Mouse (Mus musculus) liver, embryonic 16.5 days (tissue): ENCODE measurements around the gene Mrpl53. TPM values are rescaled to one million over a fixed set of nuclear protein-coding genes. Genes with fewer than 3 reads are reported as not detected.

ENCODE experiments used
- ATAC-seq: fragments of 200-750 bp; cut with Nextera tagmentation; 2 replicates; pipeline ENCODE4 v1.8.0; 2017; ENCODE audit warnings: low read depth, mild to moderate bottlenecking, moderate number of reproducible peaks, moderate library complexity
- H3K27ac ChIP-seq: fragments of 300-500 bp; sonication (generic); 2 replicates; pipeline ENCODE4 v1.5.1; 2014; ENCODE audit warnings: mild to moderate bottlenecking, low read length
- H3K27me3 ChIP-seq: fragments of 300-500 bp; sonication (generic); 2 replicates; pipeline ENCODE4 v1.6.1; 2014; ENCODE audit warnings: low read depth, low read length, mixed read lengths; ENCODE audit not compliant: control insufficient read depth, insufficient read depth
- H3K36me3 ChIP-seq: fragments of 300-500 bp; sonication (generic); 2 replicates; pipeline ENCODE4 v1.6.1; 2014; ENCODE audit warnings: mild to moderate bottlenecking; ENCODE audit not compliant: control insufficient read depth, insufficient read depth
- H3K4me1 ChIP-seq: fragments of 300-500 bp; sonication (generic); 2 replicates; pipeline ENCODE4 v1.6.1; 2014; ENCODE audit warnings: low read depth, low read length, mixed read lengths; ENCODE audit not compliant: control insufficient read depth
- H3K4me2 ChIP-seq: fragments of 300-500 bp; sonication (generic); 2 replicates; pipeline ENCODE4 v1.6.1; 2014; ENCODE audit warnings: low read depth, low read length, mixed read lengths
- H3K4me3 ChIP-seq: fragments of 300-500 bp; sonication (generic); 2 replicates; pipeline ENCODE4 v1.5.1; 2014; ENCODE audit warnings: low read depth, mild to moderate bottlenecking, low read length
- H3K9ac ChIP-seq: fragments of 300-500 bp; sonication (generic); 2 replicates; pipeline ENCODE4 v1.6.1; 2014; ENCODE audit warnings: low read depth, low read length
- H3K9me3 ChIP-seq: fragments of 300-500 bp; sonication (generic); replicated peaks from 2 replicates; pipeline ENCODE4 v1.6.1; 2016; ENCODE audit warnings: low read length; ENCODE audit not compliant: control insufficient read depth
- WGBS: fragments of 180-500 bp; shearing (Covaris S2); extraction: QIAGEN DNeasy Blood & Tissue Kit; methylation state at CpG from one replicate; pipeline ENCODE4 v1.1.7; 2014; ENCODE audit not compliant: insufficient replicate concordance; 5-methylcytosine and 5-hydroxymethylcytosine counted together
- polyA plus RNA-seq: library from polyadenylated mRNA; unstranded; fragments of >200 nt; fragmentation: Nextera tagmentation; extraction: Ambion mirVana; gene quantifications from 2 replicates; pipeline ENCODE4 v1.2.1, GENCODE M21; 2015

Gene Mrpl53
- polyA plus RNA-seq, 1 experiment from 2014 or later: 66.1 TPM

DNA sequence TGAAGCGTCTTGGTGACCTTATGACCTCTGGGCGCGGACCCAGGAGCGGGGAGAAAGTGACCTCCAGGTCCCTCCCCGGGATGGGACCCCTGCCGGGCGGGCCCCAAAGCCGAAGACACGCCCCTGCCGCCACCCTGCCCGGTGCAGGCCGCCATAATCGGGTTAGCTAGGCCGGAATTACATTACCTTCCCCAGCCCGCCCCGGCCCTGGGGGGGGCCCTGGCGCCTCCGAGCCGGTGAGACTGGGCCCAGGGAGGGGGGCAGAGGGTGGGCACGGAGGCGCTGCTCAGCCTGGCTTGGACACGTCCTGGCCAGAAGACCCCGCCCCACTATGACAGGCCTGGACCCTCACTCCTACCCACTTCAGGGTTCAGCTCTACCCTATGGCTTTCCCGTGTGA, 37.6 kb upstream of the Mrpl53 start:
- H3K4me2 ChIP-seq: no peak overlapping the region
- peaks cover 19% of the 10 kb centered on the region for H3K4me1 ChIP-seq
- no peak overlapping the region for H3K27ac ChIP-seq
- H3K4me3 ChIP-seq: no peak overlapping the region
- no peaks in the 10 kb centered on the region for H3K36me3 ChIP-seq
- 2% methylated on average over 24 of the region's 24 CpGs for WGBS
- peaks cover 98% of the 10 kb centered on the region for H3K27me3 ChIP-seq
- no peak overlapping the region for H3K9ac ChIP-seq
- no peak for ATAC-seq
- no peaks in the 10 kb centered on the region for H3K9me3 ChIP-seq

- Histone ChIP-seq H3K4me2 (no peak overlapping the region), H3K4me1 (peaks cover 25% of the 10 kb centered on the region), H3K9me3 (no peaks in the 10 kb centered on the region), H3K4me3 (no peak overlapping the region), H3K27me3 (peaks cover 67% of the 10 kb centered on the region), H3K9ac (no peak overlapping the region), H3K27ac (no peak overlapping the region), H3K36me3 (no peaks in the 10 kb centered on the region)
- 13% methylated on average over 2 of the region's 2 CpGs for WGBS
- ATAC-seq: no peak
Observed at GRCm38 (mm10) chr6:83074979-83075378, 33.9 kb upstream of the Mrpl53 start.

GRCm38 (mm10) chr6:83077630-83078323, 31.1 kb upstream of the Mrpl53 start, which contains the start of gene Pcgf1:
TSS of gene Pcgf1 (plus strand) at chr6:83077869.
- Histone ChIP-seq H3K27me3 (peaks cover 39% of the 10 kb centered on the region), H3K9ac (peak within 1 kb of the TSS; percentile 92), H3K36me3 (peaks cover 2% of the 10 kb centered on the region; the same call in 1 of the 2 replicates), H3K9me3 (no peaks in the 10 kb centered on the region), H3K4me2 (peak within 1 kb of the TSS; percentile 98), H3K4me3 (peak within 1 kb of the TSS; percentile 87), H3K4me1 (peaks cover 11% of the 10 kb centered on the region), H3K27ac (peak within 1 kb of the TSS; percentile 83)
- under 1% methylated on average over 54 of the region's 54 CpGs for WGBS
- ATAC-seq: peak; percentile 33

- H3K27me3 ChIP-seq: peaks cover 40% of the 10 kb centered on the region
- ATAC-seq: peak; percentile 92
Observed at GRCm38 (mm10) chr6:83078324-83078858, 30.4 kb upstream of the Mrpl53 start.

DNA sequence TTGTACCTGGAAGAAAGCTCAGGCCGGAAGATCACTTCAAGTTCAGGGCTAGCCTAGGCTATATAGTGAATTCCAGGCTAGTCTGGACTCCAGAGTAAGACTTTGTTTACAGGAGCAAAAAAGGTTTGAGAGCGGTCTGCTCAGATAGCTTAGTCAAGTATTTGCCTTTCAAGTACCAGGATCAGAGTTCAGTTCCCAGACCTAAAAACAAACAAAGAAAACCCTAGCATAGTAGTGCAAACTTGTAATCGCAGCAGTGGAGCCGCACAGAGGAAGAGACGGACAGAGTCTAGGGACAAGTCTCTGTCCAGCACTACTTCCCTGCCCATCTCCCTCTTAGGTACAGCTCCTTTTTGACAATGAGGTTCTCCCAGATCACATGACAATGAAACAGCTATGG, 28.6 kb upstream of the Mrpl53 start:
- WGBS: 75% methylated on average over 5 of the region's 5 CpGs
- H3K4me3 ChIP-seq: no peak overlapping the region
- no peak overlapping the region for H3K9ac ChIP-seq
- H3K4me1 ChIP-seq: peaks cover 11% of the 10 kb centered on the region
- H3K36me3 ChIP-seq: peaks cover 2% of the 10 kb centered on the region; the same call in 1 of the 2 replicates
- H3K27ac ChIP-seq: no peak overlapping the region
- ATAC-seq: no peak
- no peaks in the 10 kb centered on the region for H3K9me3 ChIP-seq
- H3K4me2 ChIP-seq: no peak overlapping the region
- peaks cover 41% of the 10 kb centered on the region for H3K27me3 ChIP-seq

More at GRCm38 (mm10) chr6:83078324-83078858, 30.4 kb upstream of the Mrpl53 start:
- peaks cover 2% of the 10 kb centered on the region; the same call in 1 of the 2 replicates for H3K36me3 ChIP-seq
- H3K4me2 ChIP-seq: peak overlapping the region; percentile 98
- WGBS: under 1% methylated on average over 46 of the region's 46 CpGs
- H3K9me3 ChIP-seq: no peaks in the 10 kb centered on the region
- H3K27ac ChIP-seq: peak overlapping the region; percentile 83
- H3K4me3 ChIP-seq: peak overlapping the region; percentile 87
- peaks cover 11% of the 10 kb centered on the region for H3K4me1 ChIP-seq
- peak overlapping the region; percentile 92 for H3K9ac ChIP-seq

GRCm38 (mm10) chr6:83083497-83083896, 25.3 kb upstream of the Mrpl53 start:
- H3K36me3 ChIP-seq: peaks cover 2% of the 10 kb centered on the region; the same call in 1 of the 2 replicates
- no peak for ATAC-seq
- H3K4me2 ChIP-seq: no peak overlapping the region
- H3K4me1 ChIP-seq: peaks cover 8% of the 10 kb centered on the region
- H3K27ac ChIP-seq: no peak overlapping the region
- H3K9ac ChIP-seq: no peak overlapping the region
- no peak overlapping the region for H3K4me3 ChIP-seq
- 48% methylated on average over 5 of the region's 5 CpGs for WGBS
- no peaks in the 10 kb centered on the region for H3K9me3 ChIP-seq
- peaks cover 58% of the 10 kb centered on the region for H3K27me3 ChIP-seq

GRCm38 (mm10) chr6:83084477-83084876, 24.4 kb upstream of the Mrpl53 start:
- Histone ChIP-seq H3K27me3 (peaks cover 66% of the 10 kb centered on the region), H3K27ac (no peak overlapping the region), H3K36me3 (peaks cover 2% of the 10 kb centered on the region; the same call in 1 of the 2 replicates), H3K4me2 (no peak overlapping the region), H3K9me3 (no peaks in the 10 kb centered on the region), H3K4me1 (no peaks in the 10 kb centered on the region; the same call in none of the 2 replicates), H3K4me3 (no peak overlapping the region), H3K9ac (no peak overlapping the region)
- ATAC-seq: no peak
- 17% methylated on average over 6 of the region's 6 CpGs for WGBS

GRCm38 (mm10) chr6:83086121-83087035, 22.5 kb upstream of the Mrpl53 start, which contains the start of gene Lbx2:
TSS of gene Lbx2 (plus strand) at chr6:83086367.
- no peaks in the 10 kb centered on the region for H3K9me3 ChIP-seq
- 4% methylated on average over 42 of the region's 42 CpGs for WGBS
- 0 out of 2 replicates have a peak within 1 kb of the TSS, but pooled peaks have one; percentile 10 for H3K4me3 ChIP-seq
- no peak for ATAC-seq
- peak within 1 kb of the TSS; percentile 28 for H3K4me2 ChIP-seq
- peaks cover 2% of the 10 kb centered on the region; the same call in 1 of the 2 replicates for H3K36me3 ChIP-seq
- H3K4me1 ChIP-seq: no peaks in the 10 kb centered on the region; the same call in 1 of the 2 replicates
- no peak within 1 kb of the TSS for H3K27ac ChIP-seq
- H3K9ac ChIP-seq: no peak within 1 kb of the TSS
- peaks cover 79% of the 10 kb centered on the region for H3K27me3 ChIP-seq
